Mouse (Mus musculus): ENCODE data around the gene Chrm1.

DNA sequence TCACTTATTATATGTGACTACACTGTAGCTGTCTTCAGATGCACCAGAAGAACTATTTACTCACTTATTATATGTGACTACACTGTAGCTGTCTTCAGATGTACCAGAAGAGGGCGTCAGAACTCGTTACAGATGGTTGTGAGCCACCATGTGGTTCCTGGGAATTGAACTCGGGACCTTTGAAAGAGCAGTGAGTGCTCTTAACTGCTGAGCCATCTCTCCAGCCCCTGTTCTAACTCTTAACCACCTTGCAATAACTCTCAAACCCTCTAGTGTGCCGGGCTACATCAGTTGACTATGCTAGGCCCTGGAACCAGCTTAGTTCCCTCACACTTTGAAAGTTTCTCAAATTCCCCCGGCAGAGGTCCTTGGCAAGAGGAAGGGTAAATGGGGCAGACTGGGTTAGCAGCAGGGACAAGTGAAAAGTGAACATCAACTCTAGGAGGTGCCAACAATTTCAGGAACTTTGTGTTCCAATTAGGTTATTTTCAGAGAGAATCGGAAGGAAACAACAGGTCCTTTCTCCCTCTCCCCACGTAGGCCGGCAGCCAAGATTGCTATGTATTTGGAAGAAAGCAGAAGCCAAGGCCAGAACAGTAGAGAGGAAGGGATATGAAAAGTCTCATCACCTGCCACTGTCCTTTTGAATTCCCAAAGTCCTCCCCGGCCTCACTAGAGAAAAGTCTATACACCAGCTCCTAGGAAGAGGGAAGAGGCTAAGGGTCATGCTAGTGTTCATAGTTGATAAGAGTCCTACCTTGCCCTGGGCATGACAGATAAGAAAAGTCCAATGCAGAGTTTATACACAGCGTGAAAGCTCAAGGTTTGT lies 51.3 kb downstream of the Chrm1 start:
- TF ChIP-seq POLR2AphosphoS2 (IDR thresholded peaks at IDR 0.05; ENCODE audit: insufficient read length, low read depth) (no peak), POLR2A (IDR thresholded peaks at IDR 0.05; ENCODE audit: insufficient read length, low read depth) (no peak), USF1 (IDR thresholded peaks at IDR 0.05; ENCODE audit: low read depth) (no peak), MYOD1 (IDR thresholded peaks at IDR 0.05; ENCODE audit: control insufficient read depth in 1 of 3, insufficient read length in 2 of 3, low read depth in 2 of 3) (no peak), E2F4 (IDR thresholded peaks at IDR 0.05; ENCODE audit: insufficient read depth) (no peak), MAX (IDR thresholded peaks at IDR 0.05; ENCODE audit: low read depth) (no peak), MYOG (IDR thresholded peaks at IDR 0.05; ENCODE audit: control insufficient read depth in 1 of 3, insufficient read depth in 1 of 3, insufficient read length in 2 of 3, low read depth in 2 of 3) (no peak), TCF12 (IDR thresholded peaks at IDR 0.05; ENCODE audit: insufficient read depth, poor library complexity, severe bottlenecking) (no peak), CEBPB (IDR thresholded peaks at IDR 0.05; ENCODE audit: insufficient read depth, poor library complexity, severe bottlenecking) (no peak)

All from myocyte (in vitro differentiated cells).